11 mouse cellular contexts compared by ENCODE assay signal in genomic region chr17:49627011-49627794, GRCm38 (mm10). TPM values are rescaled to one million over a fixed set of nuclear protein-coding genes. Genes with fewer than 3 reads are reported as not detected.
DNase-seq lines count a peak whose midpoint lies in the region; ATAC-seq and TF ChIP-seq lines count a peak whose summit lies in the region.
"Had no signal": no experiment of that assay in that cellular context is flagged by ENCODE, and none has a peak within 500 bp of the region (broad histone marks: within the 10 kb centered on the region; RNA-seq: fewer than 3 reads in every experiment).

No protein-coding gene starts in this region.

- WGBS in intestine, postnatal 0 days, result 69% methylated on average over 13 of the region's 13 CpGs
- WGBS in liver, adult 2 months, result 68% methylated on average over 13 of the region's 13 CpGs
- 83% methylated on average over 13 of the region's 13 CpGs for WGBS in hindbrain, embryonic 13.5 days

- no peaks in the 10 kb centered on the region for H3K9me3 ChIP-seq in intestine, postnatal 0 days (ENCODE audit: control insufficient read depth)
- H3K9me3 ChIP-seq in hindbrain, embryonic 13.5 days, result no peaks in the 10 kb centered on the region
- H3K9me3 ChIP-seq: hindbrain, embryonic 15.5 days had no signal

- H3K27me3 ChIP-seq in intestine, postnatal 0 days (replicated peaks; ENCODE audit: control insufficient read depth, insufficient read depth, low read length), result no peaks in the 10 kb centered on the region
- H3K27me3 ChIP-seq in liver, adult 2 months (ENCODE audit: control insufficient read depth, insufficient read depth, low read length), result no peaks in the 10 kb centered on the region
- no peaks in the 10 kb centered on the region for H3K27me3 ChIP-seq in hindbrain, embryonic 13.5 days
- H3K27me3 ChIP-seq: hindbrain, embryonic 15.5 days had no signal

- no peak for TF ChIP-seq CTCF in intestine, postnatal 0 days (IDR thresholded peaks at IDR 0.05; ENCODE audit: low read depth)
- TF ChIP-seq CTCF in liver, adult 2 months (IDR thresholded peaks at IDR 0.05; ENCODE audit: low read depth, low read length), result no peak

- H3K9ac ChIP-seq in intestine, postnatal 0 days (ENCODE audit: low read depth, low read length), result no peak overlapping the region
- no peak overlapping the region for H3K9ac ChIP-seq in liver, adult 2 months (ENCODE audit: low read depth, low read length)
- no peak overlapping the region for H3K9ac ChIP-seq in hindbrain, embryonic 13.5 days
- H3K9ac ChIP-seq: hindbrain, embryonic 15.5 days had no signal

- no peak for TF ChIP-seq POLR2A in liver, adult 2 months (IDR thresholded peaks at IDR 0.05; ENCODE audit: extremely low read depth, insufficient read depth, low read length)

- ATAC-seq in intestine, postnatal 0 days, result peak; percentile 95
- ATAC-seq in hindbrain, embryonic 13.5 days (ENCODE audit: low FRiP score), result no peak

- H3K36me3 ChIP-seq in intestine, postnatal 0 days (ENCODE audit: control insufficient read depth, insufficient read depth), result no peaks in the 10 kb centered on the region
- no peaks in the 10 kb centered on the region for H3K36me3 ChIP-seq in liver, adult 2 months (ENCODE audit: control insufficient read depth, insufficient read depth, low read length)
- H3K36me3 ChIP-seq in hindbrain, embryonic 13.5 days, result no peaks in the 10 kb centered on the region
- H3K36me3 ChIP-seq: hindbrain, embryonic 15.5 days had no signal

- H3K4me3 ChIP-seq in intestine, postnatal 0 days (ENCODE audit: low read depth, low read length), result no peak overlapping the region
- H3K4me3 ChIP-seq in liver, adult 2 months (ENCODE audit: insufficient read depth, low read depth, low read length), result no peak overlapping the region
- H3K4me3 ChIP-seq in hindbrain, embryonic 13.5 days, result no peak overlapping the region
- H3K4me3 ChIP-seq: hindbrain, embryonic 15.5 days had no signal

- H3K27ac ChIP-seq in intestine, postnatal 0 days (ENCODE audit: low read depth, low read length), result no peak overlapping the region
- no peak overlapping the region for H3K27ac ChIP-seq in liver, adult 2 months (replicated peaks; ENCODE audit: insufficient read depth, low read depth, low read length)
- no peak overlapping the region for H3K27ac ChIP-seq in hindbrain, embryonic 13.5 days
- H3K27ac ChIP-seq: hindbrain, embryonic 15.5 days had no signal

- intact Hi-C loops in heart, postnatal 25 days (cut with DNase I), result no loop called here

- H3K4me2 ChIP-seq in intestine, postnatal 0 days (replicated peaks; ENCODE audit: low read depth), result peak overlapping the region; percentile 2; the same call in 1 of the 2 replicates
- H3K4me2 ChIP-seq in hindbrain, embryonic 13.5 days, result no peak overlapping the region
- H3K4me2 ChIP-seq: hindbrain, embryonic 15.5 days had no signal

- H3K4me1 ChIP-seq in intestine, postnatal 0 days (replicated peaks; ENCODE audit: control insufficient read depth, insufficient read depth, low read length), result no peaks in the 10 kb centered on the region
- H3K4me1 ChIP-seq in liver, adult 2 months (ENCODE audit: control insufficient read depth, insufficient read depth, low read length), result peaks cover 3% of the 10 kb centered on the region; the same call in 1 of the 2 replicates
- H3K4me1 ChIP-seq in hindbrain, embryonic 13.5 days (replicated peaks), result peaks cover 4% of the 10 kb centered on the region; the same call in 1 of the 2 replicates

- peak; percentile 91 for DNase-seq in heart, adult 11 months
- no peak for DNase-seq in heart, postnatal 25 days (ENCODE audit: low spot score)
- peak; percentile 4 for DNase-seq in Muller cell, postnatal 12 days (ENCODE audit: inconsistent ontology term)
- peak; percentile 62 for DNase-seq in liver, adult 2 months (ENCODE audit: extremely low read depth, low read depth, low spot score)
- no peak for DNase-seq in embryo, embryonic 11 days
- no peak for DNase-seq in thymus, postnatal 4 days
- DNase-seq: adrenal gland, postnatal 36 days; cerebellum, adult 9-10 months had no signal

- no peaks in the 10 kb centered on the region for H3K79me2 ChIP-seq in liver, adult 2 months (ENCODE audit: control insufficient read depth, insufficient read depth, low read length)

RNA-seq across cellular contexts. Expression of gene Kif6, which starts 12.3 kb away (rescaled TPM):
- 1 to 10 TPM; 1.4 to 4.2 TPM for total RNA-seq in heart, postnatal 25 days (2021)
- 0.22 and 0.39 TPM in 2 replicates for polyA plus RNA-seq in intestine, postnatal 0 days (2015; fragmentation: Nextera tagmentation; extraction: Ambion mirVana)
- total RNA-seq in liver, adult 2 months (2014; rRNA removed), result not detected in 2 replicates
- not detected in 2 replicates for polyA plus RNA-seq in liver, adult 2 months (2012; rRNA removed)
- polyA plus RNA-seq in hindbrain, embryonic 13.5 days (2015; fragmentation: Nextera tagmentation; extraction: Ambion mirVana), result 2.9 and 3.2 TPM in 2 replicates

Comparison
In these comparisons a context has a peak if more than half of its experiments do, and no peak if none do; other contexts are left out.
1. DNase-seq: peak in heart, adult 11 months (single experiment), Muller cell, postnatal 12 days (single experiment) and liver, adult 2 months (single experiment); none in heart, postnatal 25 days (single experiment), embryo, embryonic 11 days (single experiment) and thymus, postnatal 4 days (single experiment).